Mouse (Mus musculus): ENCODE measurements around the gene Nrbp1.
"Not testable (repeated sequence)": the region's sequence is repeated elsewhere in the genome, so short reads cannot be mapped to it uniquely, and the experiment has no call there.

The Nrbp1 gene

DNA sequence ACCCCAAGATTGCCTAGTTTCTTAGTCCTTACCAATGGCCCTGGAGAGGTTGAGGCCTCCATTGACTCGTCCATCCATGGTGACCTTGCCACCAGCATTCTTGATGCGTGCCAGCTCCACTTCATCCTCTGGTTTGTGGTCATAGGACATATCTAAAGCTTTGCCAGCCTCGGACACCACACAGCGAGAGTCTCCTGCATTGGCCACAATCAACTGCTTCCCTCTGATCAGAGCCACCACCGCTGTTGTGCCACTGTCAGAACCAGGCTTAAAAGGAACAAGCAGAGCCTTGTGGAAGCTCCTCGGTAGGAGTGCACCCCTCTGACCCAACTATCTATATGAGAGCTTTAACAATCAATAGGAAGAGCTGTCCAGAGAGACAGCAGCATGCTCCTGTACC, 36.2 kb upstream of the Nrbp1 start:
- in situ Hi-C loops (cut with MboI, MseI): no loop called here

- in situ Hi-C loops (cut with MboI, MseI): not testable (repeated sequence)
Observed at GRCm38 (mm10) chr5:31216554-31216953, 24.1 kb upstream of the Nrbp1 start.

DNA sequence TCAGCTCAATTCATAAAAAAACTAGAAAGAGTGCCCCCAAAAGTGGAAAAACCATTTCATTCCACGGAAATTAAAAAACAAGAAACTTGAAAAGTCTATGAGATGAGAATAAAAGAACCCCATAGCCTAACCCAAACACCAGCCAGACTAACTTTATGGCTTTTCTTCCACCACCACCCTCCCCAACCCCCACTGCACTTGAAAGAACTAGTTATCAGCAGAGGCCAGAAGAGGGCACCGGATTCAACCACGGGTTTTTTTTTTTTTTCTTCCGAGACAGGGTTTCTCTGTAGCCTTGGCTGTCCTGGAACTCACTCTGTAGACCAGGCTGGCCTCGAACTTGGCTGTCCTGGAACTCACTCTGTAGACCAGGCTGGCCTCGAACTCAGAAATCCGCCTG, 22.4 kb upstream of the Nrbp1 start:
- in situ Hi-C loops (cut with MboI, MseI): no loop called here

DNA sequence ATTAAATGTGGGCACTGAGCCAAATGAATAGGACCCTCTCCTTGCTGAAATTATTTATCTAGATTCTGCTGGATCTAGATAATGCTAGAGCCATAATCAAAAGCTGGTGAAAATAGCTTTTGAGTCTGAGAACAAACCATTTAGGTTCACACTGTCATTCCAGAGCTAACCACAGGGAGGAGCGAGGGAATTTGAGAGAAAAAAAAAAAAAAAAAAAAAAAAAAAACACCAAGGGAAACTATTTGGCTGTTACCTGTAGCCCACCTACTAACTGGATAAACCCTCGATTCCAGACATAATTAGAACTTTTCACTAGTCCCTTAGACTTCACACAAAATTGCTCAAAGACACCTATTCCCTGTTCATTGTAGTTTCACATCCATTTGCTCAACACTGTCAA, 21.6 kb upstream of the Nrbp1 start:
- in situ Hi-C loops (cut with MboI, MseI): no loop called here

DNA sequence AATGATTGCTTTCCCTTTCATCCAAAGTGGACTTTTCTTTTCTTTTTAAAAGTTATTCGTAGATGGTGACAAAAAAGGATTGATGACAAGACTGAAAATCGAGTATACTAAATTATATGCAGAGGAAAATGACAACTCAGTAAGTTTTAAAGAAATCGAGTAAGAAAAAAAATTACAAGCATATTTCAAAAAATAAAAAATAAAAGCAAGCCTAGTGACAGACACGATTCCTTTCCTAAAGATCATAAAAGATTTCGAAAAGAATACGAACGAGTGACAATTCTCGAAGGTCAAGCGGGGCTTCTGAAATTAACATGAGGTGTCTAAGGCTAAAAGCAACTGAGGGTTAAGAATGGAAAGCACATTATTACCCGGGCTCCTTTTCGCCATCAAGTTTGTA, 21.2 kb upstream of the Nrbp1 start:
- in situ Hi-C loops (cut with MboI, MseI): no loop called here

DNA sequence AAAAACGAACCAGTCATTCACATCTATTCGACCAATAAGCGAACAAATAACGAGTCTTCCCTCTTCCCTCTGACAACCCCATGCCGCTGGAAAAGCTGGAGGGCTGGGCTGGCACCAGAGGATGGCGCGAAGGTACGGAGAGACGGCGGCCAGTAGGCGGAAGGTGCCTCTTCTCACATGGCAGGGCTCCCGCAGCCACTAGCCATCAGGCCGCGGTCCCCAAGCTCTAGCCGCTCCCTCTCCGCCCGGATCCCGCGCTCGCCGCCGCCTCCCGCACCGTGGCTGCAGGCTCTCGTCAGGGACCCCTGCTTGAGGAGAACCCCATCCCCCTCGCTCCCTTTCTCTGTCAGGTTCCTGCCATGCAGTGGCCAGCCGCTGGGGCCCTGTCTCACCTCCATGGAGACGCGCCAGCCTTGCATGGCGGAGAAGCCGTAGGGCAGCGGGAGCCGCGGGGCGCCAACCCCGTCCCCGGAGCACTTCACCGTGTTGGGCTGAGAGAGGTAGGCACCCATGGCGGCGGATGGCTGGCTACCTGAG, 20.7 kb upstream of the Nrbp1 start:
- in situ Hi-C loops (cut with MboI, MseI): no loop called here

DNA sequence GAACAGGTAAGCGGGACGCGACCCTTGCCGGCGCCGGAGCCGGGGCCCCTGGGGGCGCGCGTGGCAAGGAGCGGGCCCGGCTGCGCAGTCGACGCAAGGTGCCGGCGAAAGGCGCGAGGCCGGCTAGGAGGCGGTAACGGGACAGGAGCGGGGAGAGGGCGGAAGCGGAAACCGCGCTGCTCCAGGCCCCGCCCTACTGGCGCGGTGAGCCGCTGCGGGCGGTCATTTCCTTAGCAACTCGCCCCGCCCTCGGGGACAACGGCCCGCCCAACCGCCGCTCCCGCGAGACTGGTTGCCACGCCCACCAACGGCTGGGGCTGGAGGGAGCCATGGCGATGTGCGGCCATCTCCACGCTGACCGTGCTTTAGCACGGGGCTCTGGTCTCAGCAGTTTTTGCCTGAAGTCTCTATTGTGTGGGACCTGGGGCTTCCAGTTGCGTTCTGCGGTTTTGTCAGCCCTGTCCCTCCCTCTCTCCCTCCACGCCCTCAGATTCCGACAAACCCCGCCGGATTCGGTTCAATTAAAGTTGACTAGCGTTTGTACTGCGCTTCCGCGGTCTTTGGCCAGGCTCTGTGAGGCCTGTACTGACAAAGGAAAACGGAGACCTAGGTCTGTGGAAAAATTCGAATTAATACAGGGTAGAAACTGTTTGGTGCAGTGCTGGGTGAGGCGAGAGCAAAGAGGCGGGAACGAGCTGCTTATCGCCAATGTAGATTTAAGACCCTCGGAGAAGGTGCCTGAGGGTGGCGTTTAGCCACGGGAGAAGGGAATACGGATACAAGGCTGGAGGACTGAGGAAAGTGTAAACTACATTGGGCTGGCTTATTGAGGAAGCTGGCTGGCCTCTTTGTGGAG, 20.0 kb upstream of the Nrbp1 start, which contains the start of gene Ppm1g:
TSS of gene Ppm1g (minus strand) at position 240 of the 856 bp plus-strand sequence.
- in situ Hi-C loops (cut with MboI, MseI): no loop called here

GRCm38 (mm10) chr5:31221304-31221945, 19.2 kb upstream of the Nrbp1 start:
- in situ Hi-C loops (cut with MboI, MseI): no loop called here

GRCm38 (mm10) chr5:31222696-31223095, 18.0 kb upstream of the Nrbp1 start:
- in situ Hi-C loops (cut with MboI, MseI): no loop called here

GRCm38 (mm10) chr5:31226641-31227040, 14.0 kb upstream of the Nrbp1 start:
- in situ Hi-C loops (cut with MboI, MseI): no loop called here

DNA sequence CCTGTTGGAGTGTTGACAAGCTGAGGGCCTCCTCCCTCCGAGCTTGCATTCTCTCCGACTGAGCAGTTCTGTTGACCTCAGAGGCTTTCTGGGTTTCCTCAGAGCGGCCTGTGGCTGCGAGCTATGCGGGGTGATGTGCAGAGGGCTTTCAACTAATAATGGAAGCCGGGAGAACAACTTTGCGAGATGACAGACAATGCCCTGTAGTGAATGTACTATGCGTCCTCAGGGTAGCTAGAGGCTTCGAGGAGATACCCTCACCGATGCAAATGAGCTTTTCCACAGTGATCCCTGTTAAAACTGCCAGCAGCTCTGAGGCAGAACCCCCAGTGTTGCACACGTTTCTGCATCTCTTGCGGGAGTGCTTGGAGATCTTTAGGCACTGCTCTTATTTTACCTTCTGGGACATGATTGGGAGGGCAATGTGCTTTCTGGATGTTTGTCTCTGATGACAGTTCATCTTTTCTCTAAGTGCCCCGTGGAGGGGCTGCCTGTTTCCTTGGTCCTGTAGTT, 914 bp downstream of the Nrbp1 start:
- in situ Hi-C loops (cut with MboI, MseI): no loop called here

GRCm38 (mm10) chr5:31242191-31242590, 1.5 kb downstream of the Nrbp1 start:
- in situ Hi-C loops (cut with MboI, MseI): no loop called here

DNA sequence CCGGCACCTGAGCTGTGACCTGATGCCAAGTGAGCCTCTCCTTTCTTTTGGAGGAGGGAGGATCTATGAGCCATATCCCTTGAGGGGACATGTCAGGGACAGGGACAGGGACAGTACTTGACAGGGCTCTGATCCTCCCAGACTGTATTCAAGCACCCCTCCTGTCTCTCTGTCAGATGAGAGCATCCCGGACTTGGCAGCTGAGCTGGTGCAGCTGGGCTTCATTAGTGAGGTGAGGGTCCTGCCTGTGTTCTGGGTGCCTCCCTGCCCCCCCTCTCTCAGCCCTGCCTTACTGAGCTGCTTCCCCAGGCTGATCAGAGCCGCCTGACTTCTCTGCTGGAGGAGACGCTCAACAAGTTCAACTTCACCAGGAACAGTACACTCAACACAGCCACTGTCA, 10.1 kb downstream of the Nrbp1 start:
- in situ Hi-C loops (cut with MboI, MseI): no loop called here

- in situ Hi-C loops (cut with MboI, MseI): no loop called here
Observed at GRCm38 (mm10) chr5:31251541-31252101, 11.0 kb downstream of the Nrbp1 start, which contains the start of gene Krtcap3. TSS of gene Krtcap3 (plus strand) at chr5:31251691.

DNA sequence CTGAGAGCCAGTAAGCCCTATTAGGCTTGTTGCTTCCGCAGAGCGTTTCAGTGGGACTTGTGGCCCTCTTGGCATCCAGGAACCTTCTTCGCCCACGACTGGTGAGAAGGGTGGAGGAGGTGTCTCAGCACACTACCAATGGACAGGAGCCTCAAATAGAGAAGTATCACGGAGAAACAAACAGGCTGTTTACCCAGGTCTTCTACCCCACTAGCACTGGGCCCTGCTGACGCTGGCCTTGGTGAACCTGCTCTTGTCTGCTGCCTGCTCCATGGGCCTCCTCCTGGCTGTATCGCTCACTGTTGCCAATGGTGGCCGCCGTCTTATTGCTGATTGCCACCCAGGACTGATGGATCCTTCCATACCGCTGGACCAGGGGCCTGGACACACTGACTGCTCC, 11.5 kb downstream of the Nrbp1 start:
- in situ Hi-C loops (cut with MboI, MseI): no loop called here

DNA sequence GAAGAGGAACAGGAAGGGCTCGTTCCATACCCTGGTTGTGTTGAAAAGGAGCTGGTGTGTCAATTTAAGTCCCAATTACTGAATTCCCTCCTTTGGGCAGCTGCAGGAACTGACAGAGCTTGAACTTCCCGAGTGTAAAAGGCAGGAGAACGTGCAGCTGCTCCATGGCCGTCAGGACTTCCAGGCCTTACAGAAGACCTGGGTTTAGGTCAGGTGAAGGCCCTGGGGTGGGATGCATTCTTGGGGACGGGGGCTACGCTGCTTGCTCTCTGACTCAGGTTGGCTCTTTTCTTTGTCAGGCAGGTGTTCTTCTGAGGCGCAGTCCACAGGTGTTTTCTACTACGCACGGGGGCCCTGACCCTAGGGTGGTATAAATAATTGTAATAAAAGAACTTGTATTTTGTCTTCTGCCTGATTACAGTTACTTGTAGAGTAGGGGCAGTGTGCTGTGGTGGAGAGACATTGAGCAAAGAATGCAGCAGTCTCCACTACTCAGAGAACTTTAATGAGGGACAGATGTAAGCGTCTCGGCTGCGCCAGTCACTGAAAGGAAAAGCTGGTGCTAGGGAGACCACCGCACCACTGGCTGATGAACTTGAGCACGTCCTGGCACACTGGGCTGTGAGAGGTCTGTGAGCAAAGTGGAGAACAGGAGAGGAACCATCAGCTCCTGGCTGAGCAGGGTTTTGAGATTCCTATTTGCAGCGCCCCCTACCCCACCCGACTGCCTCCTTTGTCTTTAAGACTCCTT, 12.3 kb downstream of the Nrbp1 start:
- in situ Hi-C loops (cut with MboI, MseI): no loop called here

DNA sequence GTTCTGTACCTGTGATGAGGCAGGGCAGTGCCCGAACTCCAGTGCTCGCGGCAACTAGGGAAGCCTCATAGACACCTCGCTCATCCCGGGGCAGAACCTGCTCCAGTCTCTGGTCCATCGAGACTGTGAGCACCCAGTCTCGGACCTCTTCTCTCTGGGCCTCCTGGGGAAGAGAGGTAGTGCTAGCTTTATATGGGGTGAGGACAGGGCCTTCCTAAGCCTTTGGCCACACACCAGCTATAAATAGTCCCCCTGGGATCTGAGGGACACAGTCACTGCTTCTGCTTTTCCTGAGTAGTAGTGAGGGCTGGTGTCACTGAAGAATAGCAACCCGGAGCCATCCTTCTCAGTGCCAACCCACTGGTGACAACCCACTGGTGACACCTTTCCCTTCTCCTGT, 13.1 kb downstream of the Nrbp1 start:
- in situ Hi-C loops (cut with MboI, MseI): no loop called here

DNA sequence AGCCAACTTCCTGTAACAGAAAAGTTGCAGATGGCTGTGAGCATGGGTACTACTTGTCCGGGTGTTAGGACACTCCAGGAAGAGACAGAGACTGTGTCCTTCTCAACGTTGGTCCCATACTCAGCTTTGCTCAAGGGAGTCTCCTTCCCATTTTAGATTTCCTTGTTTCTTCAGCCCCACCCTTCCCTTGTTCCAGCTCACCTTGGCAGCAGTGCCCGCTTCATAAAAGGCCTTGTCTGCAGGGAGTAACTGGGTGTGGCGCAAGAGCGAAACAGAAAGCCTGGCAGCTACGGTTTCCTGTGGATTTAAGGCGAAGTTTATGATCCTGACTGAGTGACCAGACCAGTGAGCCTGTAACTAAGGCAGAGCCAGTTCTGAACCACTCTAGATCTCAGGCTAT, 13.8 kb downstream of the Nrbp1 start:
- in situ Hi-C loops (cut with MboI, MseI): no loop called here

DNA sequence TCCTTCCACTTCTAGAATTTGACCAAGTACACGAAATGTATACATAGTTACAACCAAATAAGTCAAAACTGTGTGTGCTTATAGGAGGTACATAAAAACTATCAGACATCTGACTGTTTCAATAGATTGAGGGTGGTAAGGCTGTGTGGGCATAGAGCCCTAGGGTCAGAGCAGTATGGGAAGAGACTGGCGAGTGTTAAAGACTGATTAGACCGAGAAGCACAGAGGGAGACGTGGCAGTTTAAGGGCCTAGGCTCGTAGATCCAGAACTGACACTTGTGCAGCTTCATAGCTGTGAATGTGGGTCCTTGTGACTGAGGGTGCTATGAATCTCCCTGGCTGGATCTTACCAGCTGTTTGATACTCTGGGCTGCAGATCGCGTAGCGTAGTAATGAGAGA, 14.2 kb downstream of the Nrbp1 start:
- in situ Hi-C loops (cut with MboI, MseI): no loop called here

DNA sequence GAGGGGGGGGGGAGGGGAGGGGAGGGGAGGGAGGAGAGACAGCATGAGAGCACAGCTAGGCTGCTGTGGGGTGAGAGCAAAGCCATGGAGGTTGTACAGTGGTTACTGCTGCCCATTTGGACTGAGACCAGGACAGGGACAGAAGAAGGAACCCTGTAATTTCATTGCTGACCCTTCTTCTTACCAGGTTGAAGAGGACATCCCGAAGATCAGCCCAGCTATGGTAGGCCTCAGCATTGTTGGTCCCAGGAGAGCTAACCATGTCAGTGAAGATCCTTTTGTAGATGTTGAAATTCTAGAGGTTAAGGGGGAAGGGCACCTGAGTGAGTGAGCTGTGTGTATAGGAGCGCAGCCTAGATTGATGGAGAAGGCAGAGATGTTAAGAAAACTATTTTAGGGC, 14.7 kb downstream of the Nrbp1 start:
- in situ Hi-C loops (cut with MboI, MseI): no loop called here

- in situ Hi-C loops (cut with MboI, MseI): no loop called here
Observed at GRCm38 (mm10) chr5:31255971-31256370, 15.3 kb downstream of the Nrbp1 start.

- in situ Hi-C loops (cut with MboI, MseI): no loop called here
Observed at GRCm38 (mm10) chr5:31257616-31258015, 17.0 kb downstream of the Nrbp1 start.
